Mouse (Mus musculus): ENCODE data around the gene Stard10.
A peak's percentile ranks its signal among the peaks of the same experiment; 100 is the strongest.

Stard10 gene

GRCm38 (mm10) chr7:101330074-101330840 lies 13.4 kb downstream of the Stard10 start:
- peak; percentile 83 for DNase-seq (ENCODE audit: low read depth, low spot score)

DNA sequence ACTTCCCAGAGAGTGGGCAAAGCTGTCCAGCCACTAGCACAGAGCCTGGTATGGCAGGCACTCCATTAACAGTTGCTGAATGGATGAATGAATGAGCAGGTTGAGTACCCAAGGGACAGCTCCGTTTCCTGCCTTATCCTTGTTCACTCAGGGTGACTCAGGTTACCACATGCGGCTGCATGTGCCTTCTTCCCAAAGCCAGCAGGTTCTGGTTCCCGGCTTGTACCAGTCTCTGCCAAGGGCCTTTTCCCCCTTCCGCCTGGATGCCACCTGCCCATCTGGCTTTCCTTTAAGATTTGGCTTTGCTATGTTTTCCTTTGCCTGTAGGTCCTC lies 13.9 kb downstream of the Stard10 start:
- peak; percentile 82 for DNase-seq (ENCODE audit: low read depth, low spot score)

DNA sequence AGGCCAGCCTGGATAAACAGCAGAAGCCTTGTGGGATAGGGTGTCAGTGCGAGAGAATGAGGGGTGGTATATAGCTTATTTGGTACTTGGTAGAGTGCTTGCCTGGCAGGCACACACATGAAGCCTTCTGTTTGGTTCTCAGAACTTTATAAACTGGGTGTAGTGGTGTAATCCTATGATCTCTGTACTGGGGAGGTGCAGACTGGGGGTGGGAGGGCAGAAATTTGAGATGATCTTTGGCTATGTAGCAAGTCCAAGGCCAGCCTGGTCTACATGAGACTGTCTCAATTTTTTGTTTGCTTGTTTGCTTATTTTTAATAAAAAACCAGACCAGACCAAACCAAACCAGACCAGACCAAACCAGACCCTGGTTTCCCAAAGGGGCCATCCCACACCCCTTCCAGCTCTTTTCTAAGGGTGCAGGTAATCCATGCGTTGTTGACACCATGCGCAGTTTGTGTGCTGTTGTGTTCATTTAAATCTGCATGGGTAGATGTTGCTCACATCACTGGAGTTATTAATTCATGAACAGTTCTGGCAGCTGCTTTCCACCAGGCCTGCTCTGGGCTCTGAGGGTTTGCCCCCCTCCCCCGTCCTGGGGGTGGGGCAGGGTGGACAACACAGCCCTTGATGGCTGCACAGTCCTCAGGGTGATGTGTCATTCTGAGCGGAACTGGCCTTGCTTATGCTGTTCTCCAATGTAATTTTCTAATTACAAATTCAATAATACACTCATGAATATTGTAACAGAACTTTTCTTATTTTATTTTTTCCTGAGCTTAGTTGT lies 15.4 kb downstream of the Stard10 start:
- DNase-seq (ENCODE audit: low read depth, low spot score): peak; percentile 51

- DNase-seq (ENCODE audit: low read depth, low spot score): peak; percentile 66
These were observed 18.3 kb downstream of the Stard10 start for GRCm38 (mm10) chr7:101335228-101335627.

DNA sequence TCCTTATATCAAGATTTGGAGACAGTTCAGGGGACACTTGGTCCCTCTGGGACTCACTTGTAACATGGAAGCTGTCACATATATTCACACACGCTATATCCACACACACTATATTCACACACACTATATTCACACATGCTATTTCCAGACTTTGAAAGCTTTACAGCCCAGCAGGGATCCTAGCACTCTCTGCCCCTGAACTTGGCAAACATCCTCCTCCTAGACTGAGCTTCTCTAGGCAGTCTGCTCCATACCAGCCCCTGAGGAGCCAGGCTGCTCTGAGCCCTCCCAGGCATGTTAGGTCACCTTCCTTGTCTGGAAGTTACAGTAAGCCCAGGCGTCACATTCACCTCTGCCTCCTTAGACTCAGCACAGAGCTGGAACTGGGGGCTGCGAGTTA lies 19.8 kb downstream of the Stard10 start:
- DNase-seq (ENCODE audit: low read depth, low spot score): no peak

DNA sequence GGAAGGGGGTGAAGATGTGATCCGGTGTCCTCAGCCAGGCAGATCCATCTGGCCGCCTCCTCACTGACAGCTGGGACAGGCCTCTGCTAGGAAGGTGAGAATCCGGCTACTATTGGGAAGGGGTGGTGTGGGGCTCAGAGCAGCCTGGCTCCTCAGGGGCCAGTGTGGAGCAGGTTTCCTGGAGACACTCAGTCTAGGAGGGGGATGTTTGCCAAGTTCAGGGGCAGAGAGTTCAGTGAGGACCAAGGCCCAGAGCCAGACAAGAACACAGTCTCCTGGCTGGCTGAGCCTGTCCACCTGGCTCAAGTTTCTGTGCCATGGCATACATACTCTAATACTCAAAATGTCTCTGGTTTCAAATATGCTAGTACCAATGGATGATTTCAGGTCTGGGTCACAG lies 20.5 kb downstream of the Stard10 start:
- peak; percentile 70 for DNase-seq (ENCODE audit: low read depth, low spot score)

DNA sequence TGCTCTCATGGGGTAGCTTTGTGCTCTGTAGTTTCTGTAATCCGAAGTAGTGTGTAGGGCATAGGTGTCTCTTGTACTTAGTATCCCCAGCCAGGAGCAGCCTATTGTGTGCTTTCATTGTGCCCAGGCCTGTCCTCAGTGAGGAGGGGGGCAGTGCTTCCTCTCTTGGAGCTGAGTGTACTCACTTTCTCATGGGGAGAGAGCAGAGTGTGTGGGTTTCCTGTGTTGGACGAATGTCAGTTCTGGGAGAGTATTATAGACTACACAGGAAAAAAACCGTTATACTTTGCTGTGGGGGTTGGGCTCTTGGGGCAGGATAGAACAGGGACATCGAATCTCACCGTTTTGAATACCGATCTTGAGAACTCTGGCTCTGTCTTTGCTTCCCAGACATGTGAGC lies 24.5 kb downstream of the Stard10 start:
- no peak for DNase-seq (ENCODE audit: low read depth, low spot score)

GRCm38 (mm10) chr7:101343135-101343534 lies 26.2 kb downstream of the Stard10 start:
- DNase-seq (ENCODE audit: low read depth, low spot score): no peak

GRCm38 (mm10) chr7:101344892-101345291 lies 28.0 kb downstream of the Stard10 start:
- no peak for DNase-seq (ENCODE audit: low read depth, low spot score)

GRCm38 (mm10) chr7:101346991-101347390 lies 30.1 kb downstream of the Stard10 start:
- DNase-seq (ENCODE audit: low read depth, low spot score): no peak

DNA sequence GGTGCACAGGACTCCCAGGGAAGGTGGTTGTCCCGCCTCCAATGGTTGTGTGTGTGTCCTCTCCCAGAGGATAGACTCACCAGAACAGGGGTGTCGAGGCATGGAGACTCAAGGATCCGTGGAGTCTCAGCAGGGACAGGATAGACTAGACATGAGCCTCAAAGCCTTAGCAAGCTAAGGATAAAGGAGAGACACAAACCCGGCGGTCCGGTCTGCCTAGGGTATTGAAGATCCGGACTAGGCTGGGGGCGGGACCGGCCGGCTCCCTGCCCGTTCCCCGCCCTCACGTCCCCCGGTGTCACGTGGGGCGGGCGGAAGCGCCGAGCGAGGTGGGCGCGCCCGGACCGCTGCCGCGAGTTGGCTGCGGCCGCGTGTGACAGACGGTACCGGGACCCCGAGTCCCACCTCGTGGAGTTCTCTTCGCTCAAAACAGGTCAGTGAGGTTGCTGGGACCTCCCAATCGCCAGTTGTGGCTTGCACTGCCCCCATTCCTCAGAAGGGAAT lies 30.9 kb downstream of the Stard10 start, which contains the start of gene Arap1:
Gene Arap1 (plus strand): TSS at position 301 of the 504 bp plus-strand sequence.
- peak; percentile 42 for DNase-seq (ENCODE audit: low read depth, low spot score)

- peak; percentile 30 for DNase-seq (ENCODE audit: low read depth, low spot score)
These were observed 31.4 kb downstream of the Stard10 start for GRCm38 (mm10) chr7:101348312-101348711.

DNA sequence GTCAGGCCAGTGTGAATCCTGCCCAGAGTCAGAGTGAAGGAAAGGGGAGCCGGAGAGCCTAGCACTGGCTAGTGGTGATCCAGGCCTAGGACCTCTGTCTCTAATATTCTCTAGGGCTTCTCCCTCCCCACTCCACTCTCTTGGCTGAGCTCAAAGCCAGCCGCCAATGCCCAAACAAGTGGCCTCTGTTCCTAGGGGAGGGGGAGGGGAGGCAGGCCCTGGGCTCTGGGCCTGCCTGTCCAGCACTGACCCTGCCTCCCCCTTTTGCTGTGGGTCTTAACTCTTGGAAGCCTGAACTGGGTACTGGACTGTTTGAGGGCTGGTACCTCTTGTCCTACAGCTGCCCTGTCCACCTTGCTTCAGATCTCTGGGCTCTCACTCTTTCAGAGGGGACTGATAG lies 33.0 kb downstream of the Stard10 start:
- peak; percentile 85 for DNase-seq (ENCODE audit: low read depth, low spot score)

GRCm38 (mm10) chr7:101352404-101352803 lies 35.5 kb downstream of the Stard10 start:
- no peak for DNase-seq (ENCODE audit: low read depth, low spot score)

GRCm38 (mm10) chr7:101354423-101354822 lies 37.5 kb downstream of the Stard10 start:
- no peak for DNase-seq (ENCODE audit: low read depth, low spot score)

GRCm38 (mm10) chr7:101355551-101356100 lies 38.7 kb downstream of the Stard10 start:
- DNase-seq (ENCODE audit: low read depth, low spot score): no peak

DNA sequence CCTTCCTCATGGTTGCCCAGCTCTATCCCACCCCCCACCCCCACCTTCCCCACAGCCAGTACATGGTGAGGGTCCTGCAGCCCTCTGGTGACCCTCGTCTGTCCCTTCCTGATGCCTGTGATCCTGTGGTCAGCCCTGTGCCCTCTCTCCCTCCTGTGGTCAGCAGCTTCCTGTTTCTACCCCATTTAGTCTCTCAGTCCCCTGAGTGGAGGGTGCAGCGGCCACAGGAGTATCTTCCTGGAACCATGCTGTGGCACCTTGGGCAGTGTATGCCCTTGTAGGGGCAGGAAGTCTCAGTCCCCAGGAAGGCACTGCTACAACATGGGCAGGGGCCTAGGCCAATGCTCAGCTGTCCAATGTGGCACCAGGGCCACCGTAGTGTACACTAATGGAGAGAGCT lies 40.0 kb downstream of the Stard10 start:
- DNase-seq (ENCODE audit: low read depth, low spot score): no peak

- DNase-seq (ENCODE audit: low read depth, low spot score): no peak
These were observed 43.5 kb downstream of the Stard10 start for GRCm38 (mm10) chr7:101360406-101360805.

- DNase-seq (ENCODE audit: low read depth, low spot score): no peak
These were observed 44.1 kb downstream of the Stard10 start for GRCm38 (mm10) chr7:101361021-101361420.

- DNase-seq (ENCODE audit: low read depth, low spot score): no peak
These were observed 44.9 kb downstream of the Stard10 start for GRCm38 (mm10) chr7:101361767-101362166.

DNA sequence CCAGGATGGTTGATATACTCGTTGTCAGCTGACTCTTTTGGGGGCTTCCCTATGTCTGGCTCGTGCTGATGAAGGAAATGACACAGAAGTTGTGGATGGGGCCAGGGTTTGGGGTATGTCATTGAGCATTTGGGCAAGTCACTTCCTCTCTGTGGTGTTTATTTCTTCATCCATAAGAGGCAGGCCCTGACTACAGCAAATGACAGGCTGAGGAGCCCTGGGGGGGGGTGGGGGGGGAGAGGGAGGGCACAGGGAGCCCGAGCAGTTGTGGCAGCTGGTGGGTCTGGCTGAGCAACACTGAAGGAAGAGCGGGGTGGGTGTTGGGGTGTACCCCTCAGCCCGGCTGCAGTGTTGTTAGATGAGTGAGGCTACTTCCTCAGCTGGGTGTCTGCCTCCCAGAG lies 45.9 kb downstream of the Stard10 start:
- no peak for DNase-seq (ENCODE audit: low read depth, low spot score)

- DNase-seq (ENCODE audit: low read depth, low spot score): no peak
These were observed 47.0 kb downstream of the Stard10 start for GRCm38 (mm10) chr7:101363914-101364313.
